Mouse (Mus musculus): ENCODE data around the gene P3h1. TPM values are rescaled to one million over a fixed set of nuclear protein-coding genes. Genes with fewer than 3 reads are reported as not detected.
A peak's percentile ranks its signal among the peaks of the same experiment; 100 is the strongest.

Gene P3h1
- polyA plus RNA-seq, 1 experiment, result 16.0 TPM

DNA sequence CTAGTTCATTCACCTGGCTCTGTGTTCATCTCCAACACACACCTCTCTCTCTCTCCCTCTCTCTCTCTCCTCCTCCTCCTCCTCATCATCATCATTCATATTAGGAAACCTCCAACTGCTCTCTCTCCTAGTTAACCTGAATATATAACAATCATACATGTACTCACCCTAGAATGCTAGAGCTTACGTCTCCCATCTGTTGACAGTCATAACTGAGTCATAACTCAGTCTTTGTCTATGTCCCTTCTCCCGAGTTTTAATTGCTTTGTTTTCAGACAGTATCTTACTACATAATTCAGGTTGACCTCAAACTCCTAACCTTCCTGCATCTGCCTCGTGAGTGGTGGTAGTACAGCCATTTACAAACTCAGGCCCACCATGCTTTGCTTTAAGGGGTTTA, 41.4 kb upstream of the P3h1 start:
- no peak overlapping the region for H3K27ac ChIP-seq (ENCODE audit: insufficient read depth, low read depth, low read length)
- no peaks in the 10 kb centered on the region for H3K4me1 ChIP-seq (ENCODE audit: control insufficient read depth, insufficient read depth, low read length)
- 75% methylated on average over 3 of the region's 3 CpGs for WGBS
- DNase-seq, result no peak
- no peaks in the 10 kb centered on the region for H3K36me3 ChIP-seq (ENCODE audit: control insufficient read depth, insufficient read depth, low read length)
- TF ChIP-seq POLR2A (IDR thresholded peaks at IDR 0.05; ENCODE audit: low read depth, low read length) (no peak), CTCF (conservative IDR thresholded peaks at IDR 0.05; ENCODE audit: insufficient read depth, insufficient read length, low read depth, low read length) (no peak)
- H3K27me3 ChIP-seq (replicated peaks; ENCODE audit: control insufficient read depth, insufficient read depth, low read length), result no peaks in the 10 kb centered on the region
- H3K4me3 ChIP-seq (ENCODE audit: insufficient read depth, low read depth, low read length), result no peak overlapping the region

DNA sequence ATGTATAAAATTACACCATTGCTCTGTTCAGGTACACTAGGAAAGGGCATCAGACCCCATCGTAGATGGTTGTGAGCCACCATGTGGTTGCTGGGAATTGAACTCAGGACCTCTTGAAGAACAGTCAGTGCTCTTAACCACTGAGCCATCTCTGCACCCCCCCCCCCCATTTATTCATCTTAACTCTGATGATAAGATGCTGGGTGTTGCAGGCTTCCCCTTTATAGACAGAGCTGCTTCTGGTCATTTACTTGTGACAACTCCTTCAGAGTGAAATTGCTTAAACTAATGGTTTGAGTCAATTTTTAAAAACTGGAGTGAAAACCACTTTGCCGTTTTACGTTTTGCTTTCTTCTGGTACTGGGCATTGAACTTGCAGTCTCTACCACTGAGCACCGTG, 40.0 kb upstream of the P3h1 start:
- DNase-seq, result no peak
- no peak for TF ChIP-seq CTCF (conservative IDR thresholded peaks at IDR 0.05; ENCODE audit: insufficient read depth, insufficient read length, low read depth, low read length)
- no peak for TF ChIP-seq POLR2A (IDR thresholded peaks at IDR 0.05; ENCODE audit: low read depth, low read length)
- 95% methylated on average over 4 of the region's 4 CpGs for WGBS

GRCm38 (mm10) chr4:119194909-119195581, 37.7 kb upstream of the P3h1 start, which contains the start of gene Svbp:
Svbp (plus strand) TSS chr4:119195306.
- no peak for TF ChIP-seq CTCF (conservative IDR thresholded peaks at IDR 0.05; ENCODE audit: insufficient read depth, insufficient read length, low read depth, low read length)
- no peak for TF ChIP-seq POLR2A (IDR thresholded peaks at IDR 0.05; ENCODE audit: low read depth, low read length)
- Histone ChIP-seq H3K4me3 (ENCODE audit: insufficient read depth, low read depth, low read length) (peak within 1 kb of the TSS; percentile 77), H3K4me1 (ENCODE audit: control insufficient read depth, insufficient read depth, low read length) (no peaks in the 10 kb centered on the region), H3K27ac (ENCODE audit: insufficient read depth, low read depth, low read length) (no peak within 1 kb of the TSS), H3K27me3 (replicated peaks; ENCODE audit: control insufficient read depth, insufficient read depth, low read length) (no peaks in the 10 kb centered on the region), H3K36me3 (ENCODE audit: control insufficient read depth, insufficient read depth, low read length) (no peaks in the 10 kb centered on the region)
- peak; percentile 91 for DNase-seq
- WGBS, result under 1% methylated on average over 45 of the region's 47 CpGs

More for the DNA sequence above, 40.0 kb upstream of the P3h1 start:
- Histone ChIP-seq H3K27me3 (replicated peaks; ENCODE audit: control insufficient read depth, insufficient read depth, low read length) (no peaks in the 10 kb centered on the region), H3K36me3 (ENCODE audit: control insufficient read depth, insufficient read depth, low read length) (no peaks in the 10 kb centered on the region), H3K4me3 (ENCODE audit: insufficient read depth, low read depth, low read length) (no peak overlapping the region), H3K4me1 (ENCODE audit: control insufficient read depth, insufficient read depth, low read length) (no peaks in the 10 kb centered on the region), H3K27ac (ENCODE audit: insufficient read depth, low read depth, low read length) (no peak overlapping the region)

- no peak overlapping the region for H3K27ac ChIP-seq (ENCODE audit: insufficient read depth, low read depth, low read length)
- peak overlapping the region; percentile 77 for H3K4me3 ChIP-seq (ENCODE audit: insufficient read depth, low read depth, low read length)
- no peaks in the 10 kb centered on the region for H3K36me3 ChIP-seq (ENCODE audit: control insufficient read depth, insufficient read depth, low read length)
- no peak for TF ChIP-seq CTCF (conservative IDR thresholded peaks at IDR 0.05; ENCODE audit: insufficient read depth, insufficient read length, low read depth, low read length)
- no peak for TF ChIP-seq POLR2A (IDR thresholded peaks at IDR 0.05; ENCODE audit: low read depth, low read length)
- no peaks in the 10 kb centered on the region for H3K27me3 ChIP-seq (replicated peaks; ENCODE audit: control insufficient read depth, insufficient read depth, low read length)
- peak; percentile 30 for DNase-seq
- WGBS, result 11% methylated on average over 18 of the region's 18 CpGs
- H3K4me1 ChIP-seq (ENCODE audit: control insufficient read depth, insufficient read depth, low read length), result no peaks in the 10 kb centered on the region
These were observed 37.0 kb upstream of the P3h1 start for GRCm38 (mm10) chr4:119195582-119196320.

DNA sequence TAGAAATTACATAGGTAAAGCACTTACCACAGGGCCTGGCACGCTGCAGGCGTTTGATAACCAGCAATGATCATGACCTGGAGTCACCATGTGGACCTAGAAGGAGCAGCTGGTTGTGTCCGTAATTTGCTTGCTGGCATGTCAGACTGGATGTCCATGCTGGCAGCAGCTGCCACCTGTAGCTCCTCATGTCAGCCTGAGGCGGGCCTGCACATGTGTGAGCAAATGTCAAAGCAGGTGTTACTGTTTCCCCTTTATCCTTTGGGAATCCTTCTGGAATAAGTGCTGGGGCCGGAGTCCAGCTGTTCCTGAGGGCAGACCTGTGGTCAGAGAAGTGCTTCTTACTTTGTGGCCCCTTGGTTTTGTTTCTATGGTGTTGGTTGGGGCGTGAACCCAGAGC, 34.6 kb upstream of the P3h1 start:
- TF ChIP-seq CTCF (conservative IDR thresholded peaks at IDR 0.05; ENCODE audit: insufficient read depth, insufficient read length, low read depth, low read length), result no peak
- no peaks in the 10 kb centered on the region for H3K4me1 ChIP-seq (ENCODE audit: control insufficient read depth, insufficient read depth, low read length)
- H3K27ac ChIP-seq (ENCODE audit: insufficient read depth, low read depth, low read length), result no peak overlapping the region
- DNase-seq, result no peak
- H3K36me3 ChIP-seq (ENCODE audit: control insufficient read depth, insufficient read depth, low read length), result no peaks in the 10 kb centered on the region
- no peaks in the 10 kb centered on the region for H3K27me3 ChIP-seq (replicated peaks; ENCODE audit: control insufficient read depth, insufficient read depth, low read length)
- WGBS, result 87% methylated on average over 6 of the region's 6 CpGs
- no peak overlapping the region for H3K4me3 ChIP-seq (ENCODE audit: insufficient read depth, low read depth, low read length)

DNA sequence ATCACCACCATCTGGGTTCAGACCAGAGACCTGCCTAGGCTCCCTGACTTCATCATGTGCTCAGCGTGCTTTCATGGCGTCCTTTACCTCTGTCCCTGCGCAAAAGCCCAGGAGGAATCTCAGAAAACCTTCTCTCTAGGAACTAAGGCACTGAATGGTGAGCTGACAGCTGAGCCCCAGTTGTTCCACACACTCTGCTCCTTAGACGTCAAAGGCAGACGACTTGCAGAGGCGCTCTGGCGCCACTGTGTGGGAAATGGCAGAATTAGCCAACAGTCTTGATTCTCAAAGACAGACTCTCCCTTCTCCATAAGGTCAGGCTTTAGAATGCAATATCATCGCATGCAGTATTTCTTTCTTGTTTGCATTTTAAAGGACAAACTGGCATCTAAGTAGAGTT, 28.0 kb upstream of the P3h1 start:
- peak; percentile 59 for DNase-seq
- Histone ChIP-seq H3K36me3 (ENCODE audit: control insufficient read depth, insufficient read depth, low read length) (no peaks in the 10 kb centered on the region), H3K4me1 (ENCODE audit: control insufficient read depth, insufficient read depth, low read length) (no peaks in the 10 kb centered on the region), H3K4me3 (ENCODE audit: insufficient read depth, low read depth, low read length) (no peak overlapping the region), H3K27me3 (replicated peaks; ENCODE audit: control insufficient read depth, insufficient read depth, low read length) (no peaks in the 10 kb centered on the region), H3K27ac (ENCODE audit: insufficient read depth, low read depth, low read length) (no peak overlapping the region)
- no peak for TF ChIP-seq POLR2A (IDR thresholded peaks at IDR 0.05; ENCODE audit: low read depth, low read length)
- TF ChIP-seq CTCF (conservative IDR thresholded peaks at IDR 0.05; ENCODE audit: insufficient read depth, insufficient read length, low read depth, low read length), result peak; percentile 92
- 18% methylated on average over 8 of the region's 8 CpGs for WGBS

DNA sequence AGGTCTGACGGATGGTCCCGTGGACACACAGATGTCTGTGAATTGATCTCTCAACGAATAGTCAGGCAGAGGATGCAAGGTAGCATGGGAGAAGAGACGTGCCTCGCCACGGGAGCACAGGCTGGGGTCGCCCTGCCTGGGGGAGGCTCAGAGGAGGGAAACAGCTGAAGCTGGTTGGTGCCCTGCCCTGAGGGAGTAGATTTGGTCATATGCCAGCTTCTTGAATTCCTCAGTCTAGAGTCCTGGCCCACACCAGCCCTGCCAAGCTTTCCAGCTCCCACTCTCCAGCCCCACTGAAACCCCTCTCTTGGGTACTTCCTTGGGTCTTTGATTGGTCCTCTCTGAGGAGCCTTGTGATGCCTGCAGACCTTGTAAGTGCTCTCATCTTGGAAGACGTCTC, 16.0 kb upstream of the P3h1 start:
- WGBS, result 41% methylated on average over 8 of the region's 8 CpGs
- no peaks in the 10 kb centered on the region for H3K27me3 ChIP-seq (replicated peaks; ENCODE audit: control insufficient read depth, insufficient read depth, low read length)
- DNase-seq, result no peak
- no peaks in the 10 kb centered on the region for H3K4me1 ChIP-seq (ENCODE audit: control insufficient read depth, insufficient read depth, low read length)
- TF ChIP-seq POLR2A (IDR thresholded peaks at IDR 0.05; ENCODE audit: low read depth, low read length), result no peak
- no peak for TF ChIP-seq CTCF (conservative IDR thresholded peaks at IDR 0.05; ENCODE audit: insufficient read depth, insufficient read length, low read depth, low read length)
- no peak overlapping the region for H3K4me3 ChIP-seq (ENCODE audit: insufficient read depth, low read depth, low read length)
- H3K36me3 ChIP-seq (ENCODE audit: control insufficient read depth, insufficient read depth, low read length), result no peaks in the 10 kb centered on the region
- H3K27ac ChIP-seq (ENCODE audit: insufficient read depth, low read depth, low read length), result no peak overlapping the region
